Mouse (Mus musculus) cortical plate, adult 2 months (tissue): ENCODE data around the gene Slc22a23.

Experiments used
- CTCF ChIP-seq: fragments of 200-500 bp; IDR thresholded peaks from 2 replicates; pipeline ENCODE4 v1.5.1; 2011; ENCODE audit warnings: mild to moderate bottlenecking, control low read depth, low read length; ENCODE audit not compliant: insufficient read depth; ENCODE audit errors: extremely low read depth
- POLR2A ChIP-seq: fragments of 200-500 bp; IDR thresholded peaks from 2 replicates; pipeline ENCODE4 v1.6.1; 2011; ENCODE audit warnings: mild to moderate bottlenecking, low read length, control low read depth; ENCODE audit not compliant: insufficient read depth; ENCODE audit errors: extremely low read depth

DNA sequence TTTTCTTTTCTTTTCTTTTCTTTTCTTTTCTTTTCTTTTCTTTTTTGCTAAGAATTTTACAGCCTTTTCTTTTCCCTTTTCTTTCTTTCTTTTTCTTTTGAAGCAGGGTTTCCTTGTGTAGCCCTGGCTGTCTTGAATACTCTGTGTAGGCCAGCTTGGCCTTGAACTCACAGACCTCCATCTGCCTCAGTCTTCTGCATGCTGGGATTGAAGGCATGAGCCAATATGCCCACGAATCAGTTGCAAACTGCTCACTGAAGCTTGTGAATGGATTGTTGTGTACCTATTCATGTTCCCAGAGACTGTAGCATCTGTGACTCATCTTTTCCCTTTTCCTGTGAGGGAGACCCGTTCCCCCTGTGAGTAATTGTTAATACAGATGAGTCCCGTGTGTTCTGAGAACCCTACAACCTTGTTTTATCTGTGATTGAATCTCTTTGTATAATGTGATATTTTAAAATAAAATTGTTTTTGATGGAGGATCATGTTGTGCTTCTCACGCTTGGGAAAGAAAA is 133.7 kb downstream of the Slc22a23 start:
- TF ChIP-seq POLR2A (no peak), CTCF (no peak)
